Mouse (Mus musculus): Measurements from ENCODE around the gene Arhgap45.

DNA sequence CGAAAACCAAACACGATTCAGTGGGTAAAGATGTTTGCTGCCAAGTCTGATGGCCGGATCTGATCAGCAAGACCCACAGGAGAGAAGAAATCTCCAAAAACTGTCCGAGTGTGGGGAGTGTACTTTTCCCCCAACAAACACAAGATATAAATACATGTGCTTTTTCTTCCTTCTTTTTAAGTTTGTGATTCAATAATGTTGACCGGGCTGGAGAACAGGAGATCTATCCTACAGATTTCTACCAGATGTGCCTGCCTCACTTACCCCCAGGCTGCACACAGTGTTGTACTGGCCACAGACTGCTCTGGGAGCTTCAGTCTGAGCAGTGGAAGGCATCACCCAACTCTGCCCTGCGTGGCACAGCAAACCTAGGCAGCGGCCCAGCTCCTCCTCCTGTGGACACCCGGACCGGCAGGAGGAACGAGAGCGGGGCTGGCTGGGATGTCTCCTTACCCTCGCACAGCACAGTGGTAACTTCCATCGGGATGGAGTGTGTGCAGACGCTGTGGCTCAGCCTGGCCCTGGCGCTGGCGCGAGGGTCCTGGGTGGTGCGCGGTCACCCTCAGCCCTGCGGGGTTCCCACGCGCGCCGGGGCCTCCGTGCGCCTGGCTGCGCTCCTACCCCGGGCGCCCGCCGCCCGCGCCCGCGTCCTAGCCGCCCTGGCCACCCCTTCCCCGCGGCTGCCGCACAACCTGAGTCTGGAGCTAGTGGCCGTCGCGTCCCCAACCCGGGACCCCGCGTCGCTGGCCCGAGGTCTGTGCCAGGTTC lies 45.9 kb upstream of the Arhgap45 start, which contains the start of gene Grin3b:
- TF ChIP-seq POLR2A (IDR thresholded peaks at IDR 0.05; ENCODE audit: borderline replicate concordance, low read depth, low read length) (no peak), CTCF (IDR thresholded peaks at IDR 0.05; ENCODE audit: low read depth, low read length) (no peak)

All from bone marrow macrophage, adult 2 months (primary cell).